Mouse (Mus musculus): Measurements from ENCODE around the gene Gimap4. TPM values are rescaled to one million over a fixed set of nuclear protein-coding genes. Genes with fewer than 3 reads are reported as not detected.

The Gimap4 gene
- 1.1 and 1.4 TPM in 2 replicates for polyA plus RNA-seq (2015; fragmentation: Nextera tagmentation; extraction: Ambion mirVana)

GRCm38 (mm10) chr6:48684319-48684718 is at the start of gene Gimap4:
Gimap4 (plus strand) TSS chr6:48684549.
- Histone ChIP-seq H3K9ac (no peak within 1 kb of the TSS), H3K4me3 (no peak within 1 kb of the TSS), H3K4me2 (no peak within 1 kb of the TSS), H3K27ac (replicated peaks) (no peak within 1 kb of the TSS), H3K27me3 (no peaks in the 10 kb centered on the region), H3K9me3 (no peaks in the 10 kb centered on the region), H3K4me1 (replicated peaks) (no peaks in the 10 kb centered on the region), H3K36me3 (no peaks in the 10 kb centered on the region)
- no peak for ATAC-seq (ENCODE audit: low FRiP score, low read depth)
- 75% methylated on average over 5 of the region's 5 CpGs for WGBS

GRCm38 (mm10) chr6:48635105-48635504 is 49.2 kb upstream of the Gimap4 start:
- Histone ChIP-seq H3K27ac (replicated peaks) (no peak overlapping the region), H3K27me3 (no peaks in the 10 kb centered on the region), H3K36me3 (no peaks in the 10 kb centered on the region), H3K4me2 (no peak overlapping the region), H3K4me3 (no peak overlapping the region), H3K9me3 (no peaks in the 10 kb centered on the region), H3K4me1 (replicated peaks) (0 out of 2 replicates have a peak, but pooled peaks cover 3% of the 10 kb centered on the region), H3K9ac (no peak overlapping the region)
- ATAC-seq (ENCODE audit: low FRiP score, low read depth) = no peak
- WGBS = 89% methylated on average over 2 of the region's 2 CpGs

GRCm38 (mm10) chr6:48636515-48636914 is 47.8 kb upstream of the Gimap4 start:
- H3K9me3 ChIP-seq = no peaks in the 10 kb centered on the region
- no peak overlapping the region for H3K4me2 ChIP-seq
- WGBS = 33% methylated on average over 6 of the region's 6 CpGs
- H3K9ac ChIP-seq = no peak overlapping the region
- H3K4me1 ChIP-seq (replicated peaks) = no peaks in the 10 kb centered on the region
- H3K27ac ChIP-seq (replicated peaks) = no peak overlapping the region
- no peaks in the 10 kb centered on the region for H3K27me3 ChIP-seq
- no peak for ATAC-seq (ENCODE audit: low FRiP score, low read depth)
- no peaks in the 10 kb centered on the region for H3K36me3 ChIP-seq
- no peak overlapping the region for H3K4me3 ChIP-seq

GRCm38 (mm10) chr6:48637811-48638500 is 46.4 kb upstream of the Gimap4 start:
- Histone ChIP-seq H3K4me1 (replicated peaks) (no peaks in the 10 kb centered on the region), H3K4me3 (no peak overlapping the region), H3K27ac (replicated peaks) (no peak overlapping the region), H3K4me2 (no peak overlapping the region), H3K9me3 (no peaks in the 10 kb centered on the region), H3K27me3 (no peaks in the 10 kb centered on the region), H3K9ac (no peak overlapping the region), H3K36me3 (no peaks in the 10 kb centered on the region)
- 59% methylated on average over 6 of the region's 6 CpGs for WGBS
- no peak for ATAC-seq (ENCODE audit: low FRiP score, low read depth)

- Histone ChIP-seq H3K9ac (no peak overlapping the region), H3K27me3 (no peaks in the 10 kb centered on the region), H3K4me1 (replicated peaks) (no peaks in the 10 kb centered on the region), H3K4me3 (no peak overlapping the region), H3K27ac (replicated peaks) (no peak overlapping the region), H3K36me3 (no peaks in the 10 kb centered on the region), H3K4me2 (no peak overlapping the region), H3K9me3 (no peaks in the 10 kb centered on the region)
- no peak for ATAC-seq (ENCODE audit: low FRiP score, low read depth)
- 74% methylated on average over 2 of the region's 2 CpGs for WGBS
Measured at GRCm38 (mm10) chr6:48638553-48638952, 45.8 kb upstream of the Gimap4 start.

GRCm38 (mm10) chr6:48641391-48641790 is 43.0 kb upstream of the Gimap4 start:
- no peaks in the 10 kb centered on the region for H3K4me1 ChIP-seq (replicated peaks)
- no peak for ATAC-seq (ENCODE audit: low FRiP score, low read depth)
- 75% methylated on average over 6 of the region's 6 CpGs for WGBS

GRCm38 (mm10) chr6:48642764-48643292 is 41.5 kb upstream of the Gimap4 start:
- Histone ChIP-seq H3K27ac (replicated peaks) (no peak overlapping the region), H3K4me3 (no peak overlapping the region), H3K9me3 (no peaks in the 10 kb centered on the region), H3K4me2 (no peak overlapping the region), H3K36me3 (no peaks in the 10 kb centered on the region), H3K4me1 (replicated peaks) (no peaks in the 10 kb centered on the region), H3K27me3 (no peaks in the 10 kb centered on the region), H3K9ac (no peak overlapping the region)
- ATAC-seq (ENCODE audit: low FRiP score, low read depth) = peak; percentile 23; the same call in 1 of the 2 replicates
- 24% methylated on average over 4 of the region's 4 CpGs for WGBS

More at GRCm38 (mm10) chr6:48641391-48641790, 43.0 kb upstream of the Gimap4 start:
- H3K36me3 ChIP-seq = no peaks in the 10 kb centered on the region
- H3K4me2 ChIP-seq = no peak overlapping the region
- no peak overlapping the region for H3K27ac ChIP-seq (replicated peaks)
- H3K9ac ChIP-seq = no peak overlapping the region
- no peak overlapping the region for H3K4me3 ChIP-seq
- no peaks in the 10 kb centered on the region for H3K27me3 ChIP-seq
- no peaks in the 10 kb centered on the region for H3K9me3 ChIP-seq

- 15% methylated on average over 12 of the region's 12 CpGs for WGBS
- Histone ChIP-seq H3K27ac (replicated peaks) (no peak overlapping the region), H3K4me1 (replicated peaks) (no peaks in the 10 kb centered on the region), H3K4me3 (no peak overlapping the region), H3K9ac (no peak overlapping the region), H3K9me3 (no peaks in the 10 kb centered on the region), H3K4me2 (no peak overlapping the region), H3K27me3 (no peaks in the 10 kb centered on the region), H3K36me3 (no peaks in the 10 kb centered on the region)
- ATAC-seq (ENCODE audit: low FRiP score, low read depth) = peak; percentile 56; the same call in 1 of the 2 replicates
Measured at GRCm38 (mm10) chr6:48645660-48646308, 38.6 kb upstream of the Gimap4 start.

- WGBS = 86% methylated on average over 4 of the region's 4 CpGs
- no peak overlapping the region for H3K4me2 ChIP-seq
- no peaks in the 10 kb centered on the region for H3K36me3 ChIP-seq
- H3K9me3 ChIP-seq = no peaks in the 10 kb centered on the region
- no peak overlapping the region for H3K9ac ChIP-seq
- ATAC-seq (ENCODE audit: low FRiP score, low read depth) = no peak
- H3K4me1 ChIP-seq (replicated peaks) = no peaks in the 10 kb centered on the region
- no peaks in the 10 kb centered on the region for H3K27me3 ChIP-seq
- no peak overlapping the region for H3K4me3 ChIP-seq
- no peak overlapping the region for H3K27ac ChIP-seq (replicated peaks)
Measured at GRCm38 (mm10) chr6:48646309-48646690, 38.0 kb upstream of the Gimap4 start.

- no peaks in the 10 kb centered on the region for H3K4me1 ChIP-seq (replicated peaks)
- H3K9ac ChIP-seq = no peak within 1 kb of the TSS
- H3K27me3 ChIP-seq = no peaks in the 10 kb centered on the region
- WGBS = 42% methylated on average over 3 of the region's 3 CpGs
- no peak for ATAC-seq (ENCODE audit: low FRiP score, low read depth)
- H3K9me3 ChIP-seq = no peaks in the 10 kb centered on the region
- no peak within 1 kb of the TSS for H3K27ac ChIP-seq (replicated peaks)
- H3K4me3 ChIP-seq = no peak within 1 kb of the TSS
- H3K36me3 ChIP-seq = no peaks in the 10 kb centered on the region
- H3K4me2 ChIP-seq = no peak within 1 kb of the TSS
Measured at GRCm38 (mm10) chr6:48646995-48647394, 37.4 kb upstream of the Gimap4 start, which contains the start of gene Gimap8. Gimap8 (plus strand) TSS chr6:48647234.

- H3K27ac ChIP-seq (replicated peaks) = no peak overlapping the region
- no peak overlapping the region for H3K4me2 ChIP-seq
- no peaks in the 10 kb centered on the region for H3K4me1 ChIP-seq (replicated peaks)
- H3K9ac ChIP-seq = no peak overlapping the region
- ATAC-seq (ENCODE audit: low FRiP score, low read depth) = no peak
- no peak overlapping the region for H3K4me3 ChIP-seq
- H3K36me3 ChIP-seq = no peaks in the 10 kb centered on the region
- 91% methylated on average over 2 of the region's 2 CpGs for WGBS
- H3K27me3 ChIP-seq = no peaks in the 10 kb centered on the region
- H3K9me3 ChIP-seq = no peaks in the 10 kb centered on the region
Measured at GRCm38 (mm10) chr6:48647611-48648010, 36.7 kb upstream of the Gimap4 start.

- Histone ChIP-seq H3K4me2 (no peak overlapping the region), H3K27ac (replicated peaks) (no peak overlapping the region), H3K36me3 (no peaks in the 10 kb centered on the region), H3K4me3 (no peak overlapping the region), H3K4me1 (replicated peaks) (no peaks in the 10 kb centered on the region), H3K27me3 (no peaks in the 10 kb centered on the region), H3K9ac (no peak overlapping the region), H3K9me3 (no peaks in the 10 kb centered on the region)
- WGBS = 87% methylated on average over 4 of the region's 4 CpGs
- no peak for ATAC-seq (ENCODE audit: low FRiP score, low read depth)
Measured at GRCm38 (mm10) chr6:48648779-48649178, 35.6 kb upstream of the Gimap4 start.
